In the genomic region with DNA sequence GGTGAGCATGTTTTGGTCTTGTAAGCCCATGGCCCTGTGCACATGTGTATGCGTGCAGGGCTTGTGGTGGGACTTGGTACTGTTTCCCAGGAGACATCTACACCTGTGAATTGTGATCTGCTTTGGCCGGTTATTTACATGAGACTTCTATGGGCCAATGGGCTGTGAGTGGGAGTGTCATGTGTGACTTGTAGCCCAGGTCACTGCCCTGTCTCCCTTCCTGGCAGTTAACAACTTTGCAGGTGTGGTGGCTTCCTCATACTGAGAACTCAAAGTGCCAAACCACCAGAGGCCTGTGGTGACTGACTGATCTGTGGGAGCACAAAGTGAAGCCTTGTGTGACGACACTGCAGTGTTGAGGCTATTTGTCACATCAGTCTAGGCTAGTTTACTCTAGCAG, we compare ENCODE assay signal across 11 mouse cellular contexts. TPM values are rescaled to one million over a fixed set of nuclear protein-coding genes. Genes with fewer than 3 reads are reported as not detected.
DNase-seq lines count a peak whose midpoint lies in the region; ATAC-seq and TF ChIP-seq lines count a peak whose summit lies in the region.
"Had no signal": no experiment of that assay in that cellular context is flagged by ENCODE, and none has a peak within 500 bp of the region (broad histone marks: within the 10 kb centered on the region; RNA-seq: fewer than 3 reads in every experiment).

No protein-coding gene starts in this region.

- no peak overlapping the region for H3K4me3 ChIP-seq in liver, postnatal 0 days (ENCODE audit: low read depth, low read length)
- no peak overlapping the region for H3K4me3 ChIP-seq in liver, embryonic 11.5 days (ENCODE audit: low read depth, low read length)
- H3K4me3 ChIP-seq in intestine, postnatal 0 days (ENCODE audit: low read depth, low read length), result no peak overlapping the region
- H3K4me3 ChIP-seq: heart, embryonic 13.5 days had no signal

- H3K4me1 ChIP-seq in liver, postnatal 0 days (ENCODE audit: insufficient read depth), result no peaks in the 10 kb centered on the region
- H3K4me1 ChIP-seq in liver, embryonic 11.5 days (replicated peaks; ENCODE audit: control insufficient read depth, insufficient read depth, low read length), result no peaks in the 10 kb centered on the region
- no peaks in the 10 kb centered on the region for H3K4me1 ChIP-seq in intestine, postnatal 0 days (replicated peaks; ENCODE audit: control insufficient read depth, insufficient read depth, low read length)
- H3K4me1 ChIP-seq: heart, embryonic 13.5 days had no signal

- no peak overlapping the region for H3K4me2 ChIP-seq in liver, postnatal 0 days (ENCODE audit: low read depth, low read length)
- H3K4me2 ChIP-seq in liver, embryonic 11.5 days, result no peak overlapping the region
- no peak overlapping the region for H3K4me2 ChIP-seq in intestine, postnatal 0 days (replicated peaks; ENCODE audit: low read depth)
- H3K4me2 ChIP-seq: heart, embryonic 13.5 days had no signal

- H3K9me3 ChIP-seq in liver, postnatal 0 days (ENCODE audit: low read length), result no peaks in the 10 kb centered on the region
- H3K9me3 ChIP-seq in liver, embryonic 11.5 days (ENCODE audit: control insufficient read depth, low read length), result no peaks in the 10 kb centered on the region
- H3K9me3 ChIP-seq in intestine, postnatal 0 days (ENCODE audit: control insufficient read depth), result no peaks in the 10 kb centered on the region
- H3K9me3 ChIP-seq: heart, embryonic 13.5 days had no signal

- DNase-seq in liver, postnatal 0 days, result peak; percentile 46
- DNase-seq in liver, embryonic 11.5 days (ENCODE audit: low spot score), result no peak
- DNase-seq in spleen, adult 18-20 months, result peak; percentile 39 to 63
- DNase-seq in thymus, postnatal 36 days, result peak; percentile 67 to 82
- DNase-seq in left cerebral cortex, postnatal 10 days (ENCODE audit: extremely low spot score in 1 of 2, low spot score in 2 of 2), result no peak
- DNase-seq in right cerebral cortex, postnatal 4 days, result no peak
- DNase-seq in urinary bladder, postnatal 36 days (ENCODE audit: low spot score in 2 of 2), result no peak
- DNase-seq: kidney, adult 11 months had no signal

- H3K27me3 ChIP-seq in liver, postnatal 0 days (ENCODE audit: insufficient read depth, low read length), result no peaks in the 10 kb centered on the region
- no peaks in the 10 kb centered on the region for H3K27me3 ChIP-seq in liver, embryonic 11.5 days (replicated peaks; ENCODE audit: control insufficient read depth, insufficient read depth, low read length)
- no peaks in the 10 kb centered on the region for H3K27me3 ChIP-seq in intestine, postnatal 0 days (replicated peaks; ENCODE audit: control insufficient read depth, insufficient read depth, low read length)
- H3K27me3 ChIP-seq: heart, embryonic 13.5 days had no signal

- no peak for TF ChIP-seq EP300 in liver, postnatal 0 days (IDR thresholded peaks at IDR 0.05; ENCODE audit: low read depth)

- WGBS in liver, postnatal 0 days (ENCODE audit: insufficient replicate concordance), result 60% methylated on average over 3 of the region's 3 CpGs
- WGBS in liver, embryonic 11.5 days, result 78% methylated on average over 3 of the region's 3 CpGs
- 57% methylated on average over 3 of the region's 3 CpGs for WGBS in intestine, postnatal 0 days

- H3K9ac ChIP-seq in liver, postnatal 0 days (replicated peaks), result no peak overlapping the region
- no peak overlapping the region for H3K9ac ChIP-seq in liver, embryonic 11.5 days (ENCODE audit: low read depth, low read length)
- no peak overlapping the region for H3K9ac ChIP-seq in intestine, postnatal 0 days (ENCODE audit: low read depth, low read length)
- H3K9ac ChIP-seq: heart, embryonic 13.5 days had no signal

- TF ChIP-seq CTCF in liver, postnatal 0 days (IDR thresholded peaks at IDR 0.05; ENCODE audit: low read depth), result no peak
- TF ChIP-seq CTCF in intestine, postnatal 0 days (IDR thresholded peaks at IDR 0.05; ENCODE audit: low read depth), result peak; percentile 22; the same call in 1 of the 2 replicates

- H3K27ac ChIP-seq in liver, postnatal 0 days (ENCODE audit: low read depth), result no peak overlapping the region
- H3K27ac ChIP-seq in liver, embryonic 11.5 days (ENCODE audit: low read depth, low read length), result no peak overlapping the region
- H3K27ac ChIP-seq in intestine, postnatal 0 days (ENCODE audit: low read depth, low read length), result no peak overlapping the region
- H3K27ac ChIP-seq: heart, embryonic 13.5 days had no signal

- intact Hi-C loops in left cerebral cortex, postnatal 10 days (cut with DNase I), result no loop called here

- ATAC-seq in liver, postnatal 0 days, result peak; percentile 88
- ATAC-seq in liver, embryonic 11.5 days (replicated peaks; ENCODE audit: low FRiP score), result no peak
- peak; percentile 88 for ATAC-seq in intestine, postnatal 0 days

- H3K36me3 ChIP-seq in liver, postnatal 0 days (replicated peaks; ENCODE audit: insufficient read depth, low read length), result no peaks in the 10 kb centered on the region
- H3K36me3 ChIP-seq in liver, embryonic 11.5 days (ENCODE audit: control insufficient read depth, insufficient read depth, low read length), result no peaks in the 10 kb centered on the region
- H3K36me3 ChIP-seq in intestine, postnatal 0 days (ENCODE audit: control insufficient read depth, insufficient read depth), result no peaks in the 10 kb centered on the region
- H3K36me3 ChIP-seq: heart, embryonic 13.5 days had no signal

RNA-seq across cellular contexts. Expression of a gene that starts 3.1 kb away (rescaled TPM):
- polyA plus RNA-seq in liver, postnatal 0 days (2015; fragmentation: Nextera tagmentation; extraction: Ambion mirVana), result 15.9 and 16.5 TPM in 2 replicates
- 36.5 and 40.3 TPM in 2 replicates for polyA plus RNA-seq in liver, embryonic 11.5 days (2014; fragmentation: Nextera tagmentation; extraction: Ambion mirVana)
- 93.6 and 108 TPM in 2 replicates for polyA plus RNA-seq in intestine, postnatal 0 days (2015; fragmentation: Nextera tagmentation; extraction: Ambion mirVana)
- total RNA-seq in left cerebral cortex, postnatal 10 days (2021), result 10 to 100 TPM; 82.9 TPM

RNA-seq across cellular contexts. Expression of a gene that starts 5.9 kb away (rescaled TPM):
- 3.1 TPM in 2 replicates for polyA plus RNA-seq in liver, postnatal 0 days (2015; fragmentation: Nextera tagmentation; extraction: Ambion mirVana)
- 0.36 TPM in 1 of 2 replicates, not detected in the other for polyA plus RNA-seq in liver, embryonic 11.5 days (2014; fragmentation: Nextera tagmentation; extraction: Ambion mirVana)
- polyA plus RNA-seq in intestine, postnatal 0 days (2015; fragmentation: Nextera tagmentation; extraction: Ambion mirVana), result 142 and 144 TPM in 2 replicates
- not detected for total RNA-seq in left cerebral cortex, postnatal 10 days (2021)
- total RNA-seq: layer of hippocampus, postnatal 25 days had no signal

RNA-seq across cellular contexts. Expression of a gene that starts 43.8 kb away (rescaled TPM):
- 18.6 and 20.5 TPM in 2 replicates for polyA plus RNA-seq in liver, postnatal 0 days (2015; fragmentation: Nextera tagmentation; extraction: Ambion mirVana)
- 22.0 and 25.0 TPM in 2 replicates for polyA plus RNA-seq in liver, embryonic 11.5 days (2014; fragmentation: Nextera tagmentation; extraction: Ambion mirVana)
- 9.5 and 10.9 TPM in 2 replicates for polyA plus RNA-seq in intestine, postnatal 0 days (2015; fragmentation: Nextera tagmentation; extraction: Ambion mirVana)
- 1 to 10 TPM; 3.2 to 3.5 TPM for total RNA-seq in left cerebral cortex, postnatal 10 days (2021)

Comparison
In these comparisons a context has a peak if more than half of its experiments do, and no peak if none do; other contexts are left out.
1. DNase-seq: peak in liver, postnatal 0 days (single experiment), spleen, adult 18-20 months (2 of 2) and thymus, postnatal 36 days (2 of 2); none in liver, embryonic 11.5 days (single experiment), left cerebral cortex, postnatal 10 days (0 of 2), right cerebral cortex, postnatal 4 days (single experiment) and urinary bladder, postnatal 36 days (0 of 2).
2. RNA of a gene that starts 5.9 kb away (polyA plus RNA-seq): 142 to 144 TPM in intestine, postnatal 0 days; 3.1 TPM in liver, postnatal 0 days and 0.36 TPM in liver, embryonic 11.5 days; every median in the first group is over 10 times any median in the second.